Mouse (Mus musculus): Measurements from ENCODE around the gene Iqsec1.

Iqsec1 gene

DNA sequence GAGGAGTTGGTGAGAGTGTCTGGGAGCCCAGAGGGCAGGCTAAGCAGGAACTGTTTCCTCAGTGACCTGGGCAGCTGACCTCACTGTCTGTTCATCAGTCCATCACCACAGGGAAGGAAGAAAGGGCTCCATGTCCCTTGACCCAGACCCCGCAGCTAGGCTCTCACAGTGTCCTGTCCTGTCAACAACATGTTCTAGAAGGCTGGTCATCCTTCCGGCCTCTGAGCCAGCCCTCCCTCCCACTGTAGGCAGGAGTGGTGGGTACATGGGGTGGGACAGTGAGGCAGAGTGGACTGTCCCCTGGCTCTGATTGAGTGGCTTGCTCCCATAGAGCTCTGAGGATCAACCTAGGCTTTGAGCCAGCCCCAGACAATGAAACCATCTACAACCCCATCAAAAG is 284.7 kb downstream of the Iqsec1 start:
- DNase-seq (ENCODE audit: low spot score), result no peak

DNA sequence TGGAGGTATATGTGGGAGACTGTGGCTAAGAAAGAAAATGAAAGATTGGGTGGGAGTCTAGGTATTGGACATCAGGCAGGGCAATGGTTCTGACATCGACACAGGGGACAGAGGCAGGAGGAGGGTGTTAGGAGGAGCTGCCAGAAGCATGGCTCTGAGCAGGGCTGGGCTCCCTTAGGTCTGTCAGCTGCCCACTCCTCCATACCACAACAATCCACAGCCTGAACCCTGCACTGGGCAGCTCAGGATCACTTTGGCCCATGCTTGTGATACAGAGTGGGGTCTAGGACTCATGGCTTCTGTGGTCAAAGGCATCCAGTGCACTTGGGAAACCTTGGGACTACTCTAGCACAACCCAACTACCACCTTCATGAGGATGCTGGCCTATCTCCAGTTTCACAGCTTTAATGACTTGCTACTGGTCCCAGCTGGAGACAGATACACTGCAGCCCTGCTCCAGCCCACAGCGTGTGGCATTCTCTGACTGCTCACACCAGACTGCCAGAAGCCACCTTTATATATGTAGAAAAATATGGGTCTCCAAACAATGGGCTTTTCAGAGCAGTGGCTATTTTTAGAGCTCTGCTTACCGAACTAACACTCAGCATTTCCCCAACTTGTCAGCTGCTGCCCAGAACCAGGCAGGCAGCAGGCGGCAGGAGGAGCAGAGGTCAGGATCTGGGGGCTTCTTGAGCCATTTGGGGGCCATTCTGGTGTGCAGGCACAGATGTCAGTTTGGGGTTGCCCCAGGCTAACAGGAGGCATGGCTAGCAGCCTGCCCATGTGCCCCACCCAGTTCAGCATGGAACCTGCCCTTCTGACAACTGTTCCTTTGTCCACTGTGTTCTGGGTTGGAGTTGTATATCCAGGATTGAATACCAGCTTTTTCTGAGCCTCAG is 285.4 kb downstream of the Iqsec1 start:
- DNase-seq (ENCODE audit: low spot score), result no peak

DNA sequence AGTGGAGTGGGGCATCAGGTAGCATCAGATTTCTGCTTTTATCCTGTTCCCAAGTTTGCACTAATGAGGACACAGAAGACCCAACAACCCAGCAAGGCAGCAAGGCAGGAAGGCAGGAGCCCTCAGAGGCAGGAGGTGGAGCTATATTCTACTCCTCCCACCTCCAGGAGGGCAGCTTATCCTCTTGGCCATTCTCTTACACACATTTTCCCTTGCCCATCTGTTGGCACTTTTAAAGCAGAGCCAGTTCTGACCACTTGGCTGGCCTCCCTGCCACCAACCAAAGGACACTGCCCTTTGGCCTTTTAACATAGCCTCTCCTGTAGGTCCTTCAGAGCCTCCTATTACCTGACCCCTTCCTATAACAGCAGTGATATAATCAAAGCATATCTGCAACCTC is 286.3 kb downstream of the Iqsec1 start:
- DNase-seq (ENCODE audit: low spot score), result no peak

DNA sequence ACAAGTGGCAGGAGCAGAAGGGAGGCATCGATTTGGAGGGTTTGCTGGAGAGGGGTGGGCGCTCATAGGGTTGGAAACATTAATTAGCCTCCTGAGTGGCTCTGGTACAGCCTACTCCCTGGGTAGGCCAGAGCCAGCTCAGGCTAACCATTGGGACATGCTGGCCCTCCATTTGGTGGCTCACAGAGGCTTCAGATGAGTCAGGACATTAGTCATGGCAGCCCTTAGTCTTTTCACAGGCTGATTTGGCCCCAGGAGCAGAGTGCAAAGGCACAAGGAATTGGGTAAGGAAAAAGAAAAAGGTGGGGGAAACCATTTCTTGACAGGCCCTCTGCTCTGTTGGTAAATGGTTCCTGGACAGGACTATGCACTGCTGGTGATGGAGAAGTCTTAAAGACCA is 287.1 kb downstream of the Iqsec1 start:
- DNase-seq (ENCODE audit: low spot score), result no peak

DNA sequence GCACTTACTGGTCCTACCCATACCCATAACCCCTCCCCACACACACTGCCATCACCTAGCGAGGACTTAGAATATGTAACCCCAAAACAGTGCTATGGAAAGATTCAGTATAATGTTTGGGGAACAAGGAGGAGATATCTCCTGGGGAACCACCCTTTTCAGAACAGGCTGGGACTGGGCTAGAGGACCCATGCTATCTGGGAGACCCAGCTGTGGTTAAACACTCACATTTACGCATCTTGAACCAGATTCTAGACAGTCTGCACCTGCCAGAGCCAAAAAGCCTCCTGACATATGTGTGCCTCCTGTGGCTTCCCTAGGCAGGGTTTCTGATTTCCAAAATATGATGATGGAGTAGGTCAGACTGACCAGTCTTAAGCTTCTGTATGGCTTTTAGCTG is 287.7 kb downstream of the Iqsec1 start:
- DNase-seq (ENCODE audit: low spot score), result no peak

DNA sequence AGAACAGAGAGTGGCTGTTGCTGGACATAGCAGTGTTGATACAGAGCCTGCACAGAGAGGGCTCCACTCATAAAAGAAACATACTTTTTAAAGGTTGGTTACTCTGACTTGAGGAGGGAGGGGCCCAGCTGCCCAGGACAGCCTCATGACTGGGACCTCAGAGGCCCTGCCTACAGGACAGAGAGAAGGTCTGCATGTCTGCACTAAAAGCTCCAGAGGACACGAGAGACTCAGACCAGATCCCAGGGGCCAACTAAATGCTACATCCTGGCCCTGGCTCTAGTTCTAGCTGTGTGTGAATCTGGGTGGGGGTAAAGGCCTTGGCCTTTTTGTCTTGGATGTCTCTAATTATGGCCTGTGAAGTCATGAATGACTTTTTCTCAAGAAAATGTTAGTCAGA is 288.4 kb downstream of the Iqsec1 start:
- no peak for DNase-seq (ENCODE audit: low spot score)

DNA sequence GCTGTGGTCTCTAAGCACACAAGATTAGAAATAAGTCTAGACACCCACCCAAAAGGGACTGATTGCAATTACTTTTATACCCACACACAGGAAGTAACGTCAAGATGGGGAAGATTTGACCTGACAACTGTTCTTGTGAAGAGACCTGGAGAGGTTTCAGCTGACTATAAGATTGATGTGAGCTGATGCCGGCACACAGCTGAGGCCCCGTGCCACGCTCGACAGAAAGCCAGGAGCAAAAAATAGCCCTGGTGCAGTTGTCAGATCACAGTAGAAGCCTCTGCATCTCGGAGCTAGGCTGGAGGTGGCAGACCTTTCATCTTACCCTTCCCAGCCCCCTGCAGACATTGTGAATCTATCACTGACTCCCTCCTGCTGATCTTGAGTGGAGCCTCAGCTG is 289.6 kb downstream of the Iqsec1 start:
- DNase-seq (ENCODE audit: low spot score), result no peak

DNA sequence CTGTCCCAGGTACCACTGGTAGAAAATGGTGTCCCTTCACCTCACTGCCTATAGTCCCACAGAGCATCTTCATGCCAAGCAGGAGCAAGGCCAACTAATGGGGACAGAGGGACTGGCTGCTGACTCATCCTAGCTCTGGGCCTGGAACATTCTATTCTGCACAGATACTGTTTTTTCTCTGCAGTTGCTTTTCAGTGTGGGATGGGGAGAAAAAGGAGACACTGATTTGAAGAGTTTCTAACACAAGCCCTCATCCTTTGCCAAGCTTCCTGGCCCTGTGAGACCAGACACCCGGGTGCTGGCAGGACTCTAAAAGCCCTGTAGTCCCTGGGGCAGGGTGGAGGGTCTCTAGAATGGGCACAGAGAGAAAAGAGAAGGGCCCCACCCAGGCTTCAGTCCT is 292.7 kb downstream of the Iqsec1 start:
- no peak for DNase-seq (ENCODE audit: low spot score)

DNA sequence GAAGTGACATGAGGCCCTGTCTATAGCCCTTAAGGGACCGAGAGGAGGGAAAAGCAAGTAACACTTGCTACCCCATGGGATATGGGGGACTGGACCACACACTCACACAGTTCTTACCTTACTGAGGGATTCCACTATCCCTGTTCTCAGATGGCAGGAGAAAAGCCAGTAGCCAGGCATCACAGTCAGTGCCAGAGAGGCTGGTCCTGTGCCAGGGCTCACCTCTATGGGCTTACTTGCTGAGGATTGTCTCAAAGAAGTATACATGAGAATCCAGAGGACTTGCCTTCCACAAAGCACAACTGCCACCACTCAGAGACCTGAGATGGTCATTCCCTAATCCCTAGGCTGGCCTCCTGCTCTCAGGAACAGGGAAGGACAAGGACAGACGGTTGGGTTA is 296.1 kb downstream of the Iqsec1 start:
- no peak for DNase-seq (ENCODE audit: low spot score)

DNA sequence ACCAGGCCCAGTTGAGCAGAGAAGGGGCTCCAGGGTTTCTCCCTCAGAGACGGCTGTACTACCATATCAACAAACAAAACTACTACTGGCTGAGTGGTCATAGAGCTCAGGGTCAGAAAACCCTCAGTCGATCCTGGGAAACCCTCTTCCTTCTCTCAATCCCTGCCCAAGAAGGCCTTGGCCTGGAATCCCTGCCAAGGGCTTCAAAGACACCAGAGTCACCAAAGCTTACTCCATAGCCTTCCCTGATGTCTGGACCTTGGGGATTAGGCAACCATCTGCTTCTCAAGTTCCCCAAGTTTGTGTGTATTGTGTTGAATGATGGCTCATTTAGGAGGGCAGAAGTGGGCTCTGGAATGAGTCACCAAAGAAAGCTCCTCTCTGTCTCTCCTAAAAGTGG is 296.6 kb downstream of the Iqsec1 start:
- no peak for DNase-seq (ENCODE audit: low spot score)

DNA sequence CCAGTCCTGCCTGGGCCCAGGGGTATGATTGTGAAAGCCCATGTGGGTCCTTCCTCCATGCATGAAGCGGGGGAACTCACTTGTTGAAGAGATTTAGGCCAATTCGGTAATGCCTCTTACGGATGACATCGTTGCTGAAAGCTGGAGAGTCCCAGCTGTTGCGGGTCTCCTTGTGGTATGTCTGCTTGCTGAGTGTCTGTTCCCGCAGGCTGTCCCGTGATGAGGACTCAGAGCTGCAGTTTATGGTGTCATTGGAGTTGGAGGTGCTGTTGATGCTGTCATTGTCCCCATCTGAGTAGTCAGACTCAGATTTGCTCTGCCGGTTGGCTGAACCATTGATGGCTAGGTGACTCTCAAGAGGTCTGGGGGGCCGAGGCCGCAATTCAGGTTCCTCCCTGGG is 299.0 kb downstream of the Iqsec1 start:
- DNase-seq (ENCODE audit: low spot score), result no peak

DNA sequence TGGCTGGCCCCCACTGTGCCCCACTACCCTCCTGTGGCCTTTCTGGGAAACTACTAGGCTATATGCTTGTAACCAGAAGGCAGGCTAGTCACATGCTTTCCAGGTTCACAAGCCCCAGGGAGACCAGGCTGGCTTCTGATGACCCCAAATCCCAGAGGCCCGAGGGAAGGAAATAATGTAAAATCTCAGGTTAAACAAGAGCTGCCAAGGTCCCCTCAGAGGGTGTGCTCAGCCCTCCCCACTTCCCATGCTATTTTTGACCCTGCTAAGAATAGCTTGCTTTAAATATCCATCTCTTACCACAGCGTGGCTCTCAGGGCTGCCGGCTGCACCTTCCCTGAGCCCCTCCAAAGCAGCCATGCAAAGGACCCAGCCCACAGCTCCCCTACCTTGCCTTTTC is 299.7 kb downstream of the Iqsec1 start:
- no peak for DNase-seq (ENCODE audit: low spot score)

DNA sequence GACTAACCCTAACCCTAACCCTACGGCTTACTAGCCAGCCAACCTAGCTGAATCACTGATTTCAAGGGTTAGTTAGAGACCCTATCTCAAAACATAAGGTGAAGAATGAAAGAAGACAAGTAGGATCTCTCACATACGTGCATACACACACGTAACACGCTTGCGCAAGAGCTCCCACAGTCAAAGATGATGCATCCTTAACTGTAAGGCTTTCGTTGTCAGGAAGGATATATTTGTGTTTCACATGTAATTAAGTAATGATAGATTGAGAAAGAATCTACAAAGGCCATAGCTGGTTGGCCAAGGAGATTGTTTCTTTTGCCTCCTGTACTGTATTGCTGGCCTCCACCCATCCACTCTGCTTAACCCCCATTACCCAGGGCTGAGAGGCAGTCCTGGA is 300.5 kb downstream of the Iqsec1 start:
- no peak for DNase-seq (ENCODE audit: low spot score)

DNA sequence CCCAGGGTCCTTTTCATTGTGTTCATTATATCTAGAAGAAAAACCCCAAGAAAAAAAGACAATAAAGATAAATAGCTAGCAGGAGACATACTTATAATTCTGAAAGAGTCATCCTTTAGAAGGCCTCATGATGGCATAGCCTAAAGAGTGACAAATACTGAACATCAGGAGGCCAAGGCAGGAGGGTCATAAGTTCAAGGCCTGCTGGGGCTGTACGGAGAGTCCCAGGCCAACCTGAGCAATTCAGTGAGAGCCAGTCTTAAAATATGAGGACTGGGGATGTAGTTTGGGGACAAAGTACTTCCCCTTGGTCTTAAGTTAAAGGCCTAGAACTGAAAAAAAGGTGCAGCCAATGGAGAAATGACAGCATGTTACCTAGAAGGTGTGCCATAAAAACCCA is 301.7 kb downstream of the Iqsec1 start:
- no peak for DNase-seq (ENCODE audit: low spot score)

DNA sequence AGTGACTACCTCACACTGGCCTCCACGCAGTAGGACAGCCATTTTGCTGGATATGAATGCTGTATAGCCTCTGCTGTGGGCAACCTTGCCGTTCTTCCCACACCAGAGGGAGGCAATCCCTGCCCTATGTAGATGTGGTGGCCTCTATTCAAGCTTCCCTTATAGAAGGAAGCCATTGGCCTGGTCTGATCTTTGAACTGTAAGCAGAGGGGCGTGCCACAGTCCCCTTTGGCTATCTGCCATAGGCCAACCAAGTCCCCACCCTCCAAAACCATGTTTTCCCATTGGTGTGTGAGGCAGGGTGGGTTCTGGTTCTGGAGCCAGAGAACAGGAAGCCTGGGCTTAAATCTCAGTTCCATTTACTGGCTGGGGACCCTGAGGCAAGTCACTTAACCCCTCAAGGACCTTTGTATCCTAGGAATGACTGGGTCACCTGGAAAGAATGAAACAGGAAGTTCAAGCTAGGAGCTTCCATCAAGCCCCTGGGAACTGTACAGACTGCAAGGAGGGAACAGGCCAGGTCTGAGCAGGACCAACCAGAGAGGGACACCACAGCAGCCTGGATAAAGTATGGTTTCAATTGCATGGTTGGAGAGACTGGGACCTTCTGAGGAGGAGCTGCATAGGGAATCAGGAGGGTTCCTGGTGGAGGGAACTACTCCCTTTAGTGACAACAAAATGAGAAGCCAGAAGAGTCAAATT is 304.5 kb downstream of the Iqsec1 start:
- DNase-seq (ENCODE audit: low spot score), result no peak

DNA sequence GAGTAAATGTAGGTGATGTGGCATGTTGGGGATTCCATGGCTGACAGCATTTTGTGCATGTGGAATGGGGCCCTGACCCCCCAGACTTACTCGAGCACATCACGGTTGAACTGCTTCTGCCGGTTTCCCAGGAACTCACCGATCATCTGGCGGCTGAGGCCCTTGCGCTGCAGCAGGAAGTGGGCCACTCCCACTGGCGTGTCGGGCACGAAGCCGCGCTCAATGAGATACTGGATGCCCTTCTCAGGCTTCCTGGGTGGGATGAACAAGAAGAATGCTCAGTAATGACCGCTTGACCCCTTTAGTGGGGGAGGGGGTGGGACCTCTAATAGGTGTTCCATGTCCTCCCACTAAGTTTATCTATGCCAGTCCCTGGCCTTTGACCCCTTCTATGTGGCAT is 308.1 kb downstream of the Iqsec1 start:
- DNase-seq (ENCODE audit: low spot score), result no peak

DNA sequence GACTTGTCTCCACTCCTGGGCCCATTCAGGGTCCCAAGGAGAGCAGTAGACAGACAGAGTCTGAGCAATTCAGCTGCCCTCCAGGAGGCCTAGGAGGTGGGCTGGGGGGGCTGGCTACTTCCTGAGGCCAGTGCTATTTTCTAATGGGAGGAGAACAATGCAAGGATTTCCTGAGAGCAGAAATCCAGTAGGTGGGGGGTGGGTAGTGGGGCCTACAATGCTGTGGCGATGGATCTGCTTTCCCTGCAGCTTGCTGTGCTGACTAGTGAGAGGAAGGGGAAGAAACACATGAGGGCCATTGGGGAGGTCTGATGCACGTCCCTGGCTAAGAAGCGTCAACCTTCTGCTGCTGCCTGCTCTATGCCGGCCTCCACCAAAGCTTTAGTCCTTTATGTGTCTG is 309.7 kb downstream of the Iqsec1 start:
- DNase-seq (ENCODE audit: low spot score), result no peak

DNA sequence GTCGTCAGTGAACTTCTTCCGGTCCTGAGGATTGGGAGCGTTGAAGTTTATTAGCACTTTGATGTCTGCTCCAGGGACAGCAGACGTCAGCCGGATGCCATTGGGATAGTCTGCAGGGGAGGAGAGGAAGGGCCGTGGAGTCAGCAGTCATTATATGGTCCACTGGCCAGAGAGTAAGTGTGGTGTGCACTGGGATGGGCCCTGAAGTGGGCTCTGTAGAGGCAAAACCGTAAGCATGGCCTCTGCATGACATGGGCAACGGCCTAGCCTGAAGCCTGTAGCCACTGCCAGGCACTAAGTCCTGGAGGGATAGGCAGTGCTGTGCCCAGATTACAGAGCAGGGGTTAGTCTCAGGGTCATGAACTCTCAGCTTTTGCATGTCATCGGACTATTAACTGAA is 319.8 kb downstream of the Iqsec1 start:
- DNase-seq (ENCODE audit: low spot score), result no peak

DNA sequence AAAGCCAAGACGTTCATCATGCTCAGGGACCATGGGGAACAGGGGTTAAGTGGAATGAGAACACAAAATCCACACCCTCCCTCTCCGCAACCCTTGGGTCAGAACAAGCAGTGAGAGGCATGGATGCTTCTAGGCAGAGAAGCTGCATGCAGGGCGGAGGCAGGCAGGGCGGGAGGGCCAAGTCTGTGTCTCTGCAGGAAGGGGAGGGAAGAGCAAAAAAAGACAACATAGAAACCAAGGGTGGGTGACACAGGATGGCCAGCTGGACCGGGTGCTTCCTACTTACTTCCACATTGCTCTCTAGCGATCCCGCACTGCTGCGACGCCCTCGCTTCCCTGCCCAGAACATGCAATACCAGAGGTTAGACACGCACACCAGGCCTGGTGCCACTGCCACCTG is 324.7 kb downstream of the Iqsec1 start:
- DNase-seq (ENCODE audit: low spot score), result no peak

DNA sequence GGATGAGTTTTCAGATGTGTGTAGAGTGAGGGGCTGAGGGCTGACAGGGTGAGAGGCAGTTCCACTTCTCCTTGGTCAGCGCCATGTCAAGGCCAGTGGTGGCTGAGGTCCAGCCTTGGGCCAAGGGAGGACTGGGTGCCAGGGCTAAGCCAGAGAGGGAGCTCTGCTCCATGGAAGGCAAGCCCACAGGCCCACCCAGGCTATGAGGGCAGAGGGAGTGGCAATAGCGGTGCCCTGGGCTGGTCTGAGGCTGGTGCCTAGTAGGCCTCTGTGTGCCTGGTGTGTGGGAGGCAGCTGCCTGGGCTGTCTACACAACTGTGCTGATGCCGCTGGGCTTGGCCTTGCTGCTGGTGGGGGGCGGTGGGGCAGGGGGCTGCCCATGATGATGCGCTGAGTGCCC is 326.3 kb downstream of the Iqsec1 start:
- peak; percentile 54 for DNase-seq (ENCODE audit: low spot score)

DNA sequence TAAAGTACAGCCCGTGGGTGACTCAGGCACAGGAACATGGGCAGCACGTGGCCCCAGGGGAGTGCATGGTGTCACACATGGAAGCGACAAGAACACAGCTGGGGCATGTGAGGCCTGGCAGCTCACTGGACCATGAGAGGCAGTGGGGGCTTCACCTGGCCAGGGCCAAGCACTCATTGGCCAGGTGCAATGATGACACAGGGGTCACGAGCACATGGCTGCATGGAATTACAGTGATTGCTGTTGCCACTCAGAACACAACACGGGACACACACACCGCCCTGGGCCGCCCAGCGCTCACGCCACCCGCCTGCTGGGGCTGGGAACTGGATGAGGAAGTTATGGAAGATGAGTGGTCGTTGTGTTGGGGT is 327.5 kb downstream of the Iqsec1 start:
- DNase-seq (ENCODE audit: low spot score), result no peak

DNA sequence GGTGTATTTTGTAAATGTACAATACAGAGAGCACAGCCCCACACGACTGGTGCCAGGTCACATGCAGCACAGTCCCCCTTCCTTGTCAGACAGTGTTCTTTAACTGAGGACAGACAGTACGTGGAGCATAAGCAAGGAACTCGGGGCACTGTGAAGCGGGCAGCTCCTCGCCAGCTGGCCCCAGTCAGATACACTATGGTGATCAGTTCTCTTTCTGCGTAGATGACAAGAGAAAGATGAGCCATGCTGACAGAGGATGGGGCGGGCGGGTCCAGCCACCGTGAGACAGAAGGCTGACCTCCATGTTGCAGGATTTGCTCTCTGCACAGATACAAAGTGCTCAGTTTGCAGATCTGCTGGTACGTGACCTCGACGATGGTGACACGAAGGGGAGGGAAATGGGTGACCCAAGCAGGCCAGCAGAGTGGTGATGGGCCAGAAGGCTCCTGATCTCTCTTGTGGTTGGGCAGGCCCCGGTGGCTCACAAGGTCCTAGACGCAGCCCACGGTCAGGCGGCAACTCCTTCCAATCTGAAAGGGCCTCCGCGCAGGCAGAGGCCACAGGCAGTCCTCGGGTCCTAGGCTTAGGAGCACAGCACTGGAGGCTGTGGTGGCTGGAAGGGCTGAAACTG is 328.0 kb downstream of the Iqsec1 start:
- DNase-seq (ENCODE audit: low spot score), result peak; percentile 60

DNA sequence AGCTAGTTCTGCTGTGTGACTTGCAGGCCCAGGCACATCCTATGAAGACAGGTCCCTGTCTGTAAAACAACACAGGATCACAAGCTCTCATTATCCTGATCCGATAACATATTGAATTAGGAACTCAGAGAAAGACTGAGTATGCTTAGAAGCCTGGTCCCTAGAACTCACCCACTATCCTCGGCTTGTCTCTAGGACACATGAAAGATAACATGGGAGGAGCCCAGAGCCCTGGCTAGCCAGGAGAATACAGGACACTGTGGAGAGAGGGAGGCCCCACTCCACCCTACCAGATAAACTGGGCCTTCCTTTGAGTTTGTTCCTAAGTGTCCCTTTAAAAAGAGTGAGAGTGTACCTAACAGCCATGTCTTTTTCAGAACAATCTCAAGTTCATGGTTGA is 328.6 kb downstream of the Iqsec1 start:
- no peak for DNase-seq (ENCODE audit: low spot score)
